Mouse (Mus musculus) embryonic fibroblast, embryonic 13.5 days (primary cell): ENCODE results near the gene Col5a1.

Experiments used
- CTCF ChIP-seq: IDR thresholded peaks from 2 replicates; pipeline ENCODE4 v1.5.1; 2011; ENCODE audit warnings: mild to moderate bottlenecking, control low read depth, low read length, moderate library complexity, borderline replicate concordance; ENCODE audit not compliant: insufficient read depth
- POLR2A ChIP-seq: IDR thresholded peaks from 2 replicates; pipeline ENCODE4 v1.6.1; 2011; ENCODE audit warnings: low read depth, mild to moderate bottlenecking, control low read depth, low read length, moderate library complexity

DNA sequence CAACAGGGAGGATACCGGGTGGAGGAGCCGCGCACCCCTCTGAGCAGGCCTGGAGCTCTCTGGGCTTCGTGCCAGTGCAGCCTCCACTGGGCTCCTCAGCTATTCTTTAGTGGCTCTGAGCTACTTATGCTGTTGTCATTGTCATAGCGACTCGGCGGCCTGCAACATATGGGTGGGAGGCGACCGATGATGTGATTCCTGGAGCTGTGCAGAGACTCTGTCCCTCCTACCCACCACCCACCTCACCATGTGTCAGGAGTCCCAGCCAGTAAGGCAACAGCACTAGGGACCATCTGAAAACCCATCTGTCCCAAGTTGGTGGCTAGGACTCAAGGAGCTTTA lies 182.3 kb downstream of the Col5a1 start:
- no peak for TF ChIP-seq CTCF
- TF ChIP-seq POLR2A, result no peak
